Mouse (Mus musculus) kidney, postnatal 0 days (tissue): ENCODE data around the gene Gabra6. TPM values are rescaled to one million over a fixed set of nuclear protein-coding genes. Genes with fewer than 3 reads are reported as not detected.

ENCODE experiments used
- ATAC-seq: fragments of 200-750 bp; cut with Nextera tagmentation; replicated peaks from 2 replicates; pipeline ENCODE4 v1.8.0; 2017; ENCODE audit warnings: low read depth, moderate number of reproducible peaks, moderate TSS enrichment, moderate library complexity; ENCODE audit not compliant: low FRiP score
- DNase-seq: peaks from one replicate; pipeline ENCODE4 v3.0.0-alpha.2; 2016; ENCODE audit warnings: low spot score
- H3K27ac ChIP-seq: fragments of 300-500 bp; sonication (generic); 2 replicates; pipeline ENCODE4 v1.5.1; 2014; ENCODE audit warnings: mild to moderate bottlenecking
- H3K27me3 ChIP-seq: fragments of 300-500 bp; sonication (generic); 2 replicates; pipeline ENCODE4 v1.6.1; 2014; ENCODE audit warnings: low read length, mixed read lengths; ENCODE audit not compliant: insufficient read depth
- H3K36me3 ChIP-seq: fragments of 300-500 bp; sonication (generic); 2 replicates; pipeline ENCODE4 v1.6.1; 2014; ENCODE audit warnings: low read length, mixed read lengths; ENCODE audit not compliant: insufficient read depth
- H3K4me1 ChIP-seq: fragments of 300-500 bp; sonication (generic); replicated peaks from 2 replicates; pipeline ENCODE4 v1.6.1; 2014; ENCODE audit warnings: antibody characterized with exemption, low read length, mixed read lengths; ENCODE audit not compliant: insufficient read depth
- H3K4me2 ChIP-seq: fragments of 300-500 bp; sonication (generic); 2 replicates; pipeline ENCODE4 v1.6.1; 2014; ENCODE audit warnings: mild to moderate bottlenecking, low read length, moderate library complexity, mixed read lengths
- H3K4me3 ChIP-seq: fragments of 300-500 bp; sonication (generic); replicated peaks from 2 replicates; pipeline ENCODE4 v1.5.1; 2014; ENCODE audit warnings: low read depth, low read length
- H3K9ac ChIP-seq: fragments of 300-500 bp; sonication (generic); 2 replicates; pipeline ENCODE4 v1.6.1; 2014; ENCODE audit warnings: low read depth, low read length
- H3K9me3 ChIP-seq: fragments of 300-500 bp; sonication (generic); replicated peaks from 2 replicates; pipeline ENCODE4 v1.6.1; 2016; ENCODE audit warnings: low read length, inconsistent platforms, mixed read lengths
- CTCF ChIP-seq: IDR thresholded peaks from 2 replicates; pipeline ENCODE4 v1.5.1; 2016; ENCODE audit warnings: antibody characterized with exemption, low read depth, mild to moderate bottlenecking, moderate library complexity
- WGBS: fragments of 180-500 bp; shearing (Covaris S2); extraction: QIAGEN DNeasy Blood & Tissue Kit; methylation state at CpG from one replicate; pipeline ENCODE4 v1.1.7; 2014; 5-methylcytosine and 5-hydroxymethylcytosine counted together
- polyA plus RNA-seq: library from polyadenylated mRNA; unstranded; fragments of >200 nt; fragmentation: Nextera tagmentation; extraction: Ambion mirVana; gene quantifications from 2 replicates; pipeline ENCODE4 v1.2.1, GENCODE M21; 2015

Gabra6 gene
- polyA plus RNA-seq, 1 experiment from 2014 or later = not detected

GRCm38 (mm10) chr11:42317985-42318384 is 2.9 kb downstream of the Gabra6 start:
- H3K36me3 ChIP-seq = no peaks in the 10 kb centered on the region
- DNase-seq (no peak), ATAC-seq (no peak)
- TF ChIP-seq CTCF = no peak
- no peak overlapping the region for H3K4me2 ChIP-seq
- H3K9ac ChIP-seq = no peak overlapping the region
- no peaks in the 10 kb centered on the region for H3K27me3 ChIP-seq
- H3K4me3 ChIP-seq = no peak overlapping the region
- no peaks in the 10 kb centered on the region for H3K4me1 ChIP-seq
- H3K9me3 ChIP-seq = no peaks in the 10 kb centered on the region
- 69% methylated on average over 3 of the region's 3 CpGs for WGBS
- no peak overlapping the region for H3K27ac ChIP-seq

DNA sequence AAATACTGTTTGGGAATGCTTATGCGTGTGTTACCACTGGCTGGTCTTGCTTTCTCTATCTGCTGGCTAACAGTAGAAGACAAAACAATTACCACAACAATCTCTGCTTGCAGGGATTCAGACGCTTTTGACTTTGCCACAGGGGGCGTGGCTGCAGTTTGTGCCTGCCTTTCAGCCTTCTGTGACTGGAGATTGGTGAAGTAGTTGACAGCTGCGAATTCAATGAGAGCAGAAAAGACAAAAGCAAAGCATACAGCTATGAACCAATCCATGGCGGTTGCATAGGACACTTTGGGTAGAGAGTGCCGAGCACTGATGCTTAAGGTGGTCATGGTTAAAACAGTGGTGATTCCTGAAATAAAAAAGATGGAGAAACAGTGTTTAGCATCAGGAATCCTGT is 6.0 kb downstream of the Gabra6 start:
- H3K4me1 ChIP-seq = no peaks in the 10 kb centered on the region
- H3K9ac ChIP-seq = no peak overlapping the region
- no peaks in the 10 kb centered on the region for H3K36me3 ChIP-seq
- no peak for ATAC-seq
- H3K27me3 ChIP-seq = no peaks in the 10 kb centered on the region
- TF ChIP-seq CTCF = no peak
- DNase-seq = no peak
- no peak overlapping the region for H3K4me2 ChIP-seq
- 20% methylated on average over 6 of the region's 6 CpGs for WGBS
- H3K4me3 ChIP-seq = no peak overlapping the region
- H3K27ac ChIP-seq = no peak overlapping the region
- H3K9me3 ChIP-seq = no peaks in the 10 kb centered on the region

DNA sequence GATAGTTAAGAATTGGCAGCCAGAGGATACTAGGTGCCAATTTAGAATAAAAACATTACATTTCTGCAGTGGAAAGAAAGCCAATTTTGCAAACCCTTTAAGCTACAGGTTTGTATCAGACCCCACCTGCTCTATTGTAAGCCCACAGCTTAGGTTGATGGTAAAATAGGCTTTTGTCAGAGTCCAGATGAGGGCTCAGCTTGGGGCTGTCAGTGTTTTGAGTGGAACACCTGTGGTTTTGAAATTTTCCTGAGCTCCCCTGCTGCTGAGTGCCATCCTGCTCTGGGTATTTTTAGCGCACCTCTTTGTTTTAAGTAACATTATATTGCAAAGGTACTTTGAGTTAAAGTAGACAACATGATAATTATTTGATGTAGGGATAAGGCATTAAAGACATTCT is 10.0 kb downstream of the Gabra6 start:
- Histone ChIP-seq H3K4me1 (no peaks in the 10 kb centered on the region), H3K9me3 (no peaks in the 10 kb centered on the region), H3K27ac (no peak overlapping the region), H3K36me3 (no peaks in the 10 kb centered on the region), H3K27me3 (no peaks in the 10 kb centered on the region), H3K9ac (no peak overlapping the region), H3K4me3 (no peak overlapping the region), H3K4me2 (no peak overlapping the region)
- 62% methylated on average over 1 of the region's 1 CpGs for WGBS
- TF ChIP-seq CTCF = no peak
- DNase-seq = no peak
- no peak for ATAC-seq

DNA sequence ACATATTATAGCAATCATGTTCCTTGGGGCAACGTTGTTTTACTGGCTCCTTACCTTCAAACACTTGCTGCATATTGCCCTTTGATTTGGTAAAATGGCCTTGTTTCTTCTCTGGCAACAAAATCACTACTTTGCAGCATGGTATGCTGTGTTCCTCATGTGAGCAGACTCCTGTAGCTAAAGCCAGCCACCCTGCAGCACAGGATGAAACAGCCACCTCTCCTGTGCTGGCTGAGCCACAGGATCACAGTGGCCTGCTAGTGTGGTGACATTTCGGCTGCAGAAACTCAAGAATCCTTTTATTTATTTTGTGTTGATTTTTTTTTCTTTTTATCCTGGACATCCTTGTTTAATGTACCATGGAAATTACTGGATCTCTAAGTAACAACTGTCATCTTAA is 11.8 kb downstream of the Gabra6 start:
- TF ChIP-seq CTCF = no peak
- 72% methylated on average over 2 of the region's 2 CpGs for WGBS
- H3K4me3 ChIP-seq = no peak overlapping the region
- ATAC-seq = no peak
- H3K9ac ChIP-seq = no peak overlapping the region
- no peaks in the 10 kb centered on the region for H3K36me3 ChIP-seq
- H3K4me1 ChIP-seq = no peaks in the 10 kb centered on the region
- no peak overlapping the region for H3K27ac ChIP-seq
- H3K4me2 ChIP-seq = no peak overlapping the region
- DNase-seq = no peak
- H3K9me3 ChIP-seq = no peaks in the 10 kb centered on the region
- no peaks in the 10 kb centered on the region for H3K27me3 ChIP-seq

DNA sequence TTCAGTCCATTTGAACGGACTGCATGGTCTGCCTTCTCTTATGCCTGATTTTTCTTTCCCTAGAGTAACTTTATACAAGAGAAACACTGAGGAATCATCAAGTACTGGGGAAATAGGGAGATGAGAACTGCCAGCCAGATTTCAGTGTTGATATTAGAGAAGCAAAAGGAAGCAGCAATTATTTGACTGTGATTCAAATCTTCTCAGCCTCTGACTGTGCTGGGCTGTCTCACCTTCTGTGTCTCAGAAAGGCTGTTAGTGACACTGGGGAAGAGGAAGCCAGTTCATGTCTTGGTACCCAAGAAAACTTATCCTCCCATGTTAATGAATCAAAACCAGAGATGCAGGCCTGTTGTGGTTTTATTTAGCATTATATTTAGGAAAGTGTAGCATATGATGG is 14.8 kb downstream of the Gabra6 start:
- no peak for ATAC-seq
- no peak overlapping the region for H3K4me3 ChIP-seq
- no peak for DNase-seq
- H3K4me1 ChIP-seq = no peaks in the 10 kb centered on the region
- H3K27ac ChIP-seq = no peak overlapping the region
- H3K9ac ChIP-seq = no peak overlapping the region
- TF ChIP-seq CTCF = no peak
- 73% methylated on average over 1 of the region's 1 CpGs for WGBS
- H3K9me3 ChIP-seq = no peaks in the 10 kb centered on the region
- no peaks in the 10 kb centered on the region for H3K36me3 ChIP-seq
- H3K27me3 ChIP-seq = no peaks in the 10 kb centered on the region
- no peak overlapping the region for H3K4me2 ChIP-seq

- Histone ChIP-seq H3K4me2 (no peak overlapping the region), H3K9me3 (no peaks in the 10 kb centered on the region), H3K36me3 (no peaks in the 10 kb centered on the region), H3K27me3 (no peaks in the 10 kb centered on the region), H3K4me1 (no peaks in the 10 kb centered on the region), H3K9ac (no peak overlapping the region), H3K27ac (no peak overlapping the region), H3K4me3 (no peak overlapping the region)
- 74% methylated on average over 3 of the region's 3 CpGs for WGBS
- ATAC-seq (no peak), DNase-seq (no peak)
- TF ChIP-seq CTCF = no peak
Measured at GRCm38 (mm10) chr11:42258978-42259377, 61.9 kb downstream of the Gabra6 start.

Other genes with a start within 250 kb of the Gabra6 start
- 0.33 and 0.68 TPM in 2 replicates for gene Gabra1, start 138.1 kb downstream of the Gabra6 start, polyA plus RNA-seq
- gene Gabrb2, start 98.7 kb upstream of the Gabra6 start, polyA plus RNA-seq = 0.37 and 0.50 TPM in 2 replicates